Mouse (Mus musculus) kidney, postnatal 25 days (tissue): ENCODE measurements around the gene Prkaca.
A peak's percentile ranks its signal among the peaks of the same experiment; 100 is the strongest.
"Not testable (repeated sequence)": the region's sequence is repeated elsewhere in the genome, so short reads cannot be mapped to it uniquely, and the experiment has no call there.

ENCODE experiments used
- DNase-seq, 2 experiments: peaks; one replicate each; pipeline ENCODE4 v3.0.0; 2021; ENCODE audit warnings: mixed read lengths in 2 of 2

Gene Prkaca

DNA sequence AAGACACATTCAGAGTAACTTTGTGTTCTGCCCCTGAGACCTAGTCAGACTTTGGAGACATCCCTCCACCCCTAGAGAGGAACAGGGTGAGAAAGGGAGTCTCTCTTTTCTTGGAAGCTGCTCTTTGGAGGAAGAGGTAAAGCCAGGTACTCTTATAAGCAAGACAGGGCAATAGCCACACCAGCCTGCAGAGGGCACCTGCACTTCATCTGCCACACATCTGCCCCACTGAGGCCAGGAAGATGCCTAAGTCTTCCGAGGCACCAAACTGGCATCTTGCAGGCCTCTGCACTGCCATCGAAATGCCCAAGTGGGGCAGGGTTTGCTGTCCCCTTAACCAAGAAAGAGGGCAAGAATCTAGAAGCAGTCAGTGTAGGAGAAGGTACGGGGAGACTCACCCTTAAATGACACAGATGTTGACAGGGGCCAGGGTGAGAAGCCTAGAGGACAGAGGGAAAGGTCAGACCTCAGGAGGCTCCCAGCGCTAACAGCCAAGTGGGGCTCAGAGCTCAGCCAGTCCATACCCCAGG, 3.4 kb downstream of the Prkaca start:
- DNase-seq = peak; percentile 50 to 55

DNA sequence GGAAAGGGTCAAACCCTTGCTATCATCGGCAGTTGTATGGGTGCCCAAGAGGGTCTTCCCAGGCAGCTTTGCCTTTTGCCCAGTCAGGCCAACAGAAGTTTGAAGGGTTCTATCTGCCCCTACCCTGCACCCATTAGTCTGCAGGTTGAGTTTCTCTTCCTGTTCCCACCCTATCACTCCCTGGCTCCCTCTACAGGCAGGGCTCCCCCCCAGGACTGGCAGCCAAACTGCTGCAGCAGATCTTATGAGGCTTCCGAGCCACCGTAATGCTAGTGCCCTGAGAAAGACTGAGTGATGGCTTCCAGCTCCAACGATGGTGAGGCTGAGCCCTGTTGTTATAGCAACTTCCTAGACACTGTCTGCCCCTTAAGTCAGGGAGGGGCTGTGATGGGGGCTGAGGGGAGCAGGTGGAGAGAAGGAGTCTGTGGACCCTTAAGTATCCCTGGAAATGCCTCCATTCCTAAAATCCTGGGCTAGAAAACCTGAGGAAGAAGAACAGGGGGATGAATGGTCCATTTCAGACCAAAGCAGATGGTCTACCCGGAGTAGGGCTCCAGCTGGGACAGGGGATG, 4.1 kb downstream of the Prkaca start:
- peak in 1 of 2 experiments; percentile 33 for DNase-seq

DNA sequence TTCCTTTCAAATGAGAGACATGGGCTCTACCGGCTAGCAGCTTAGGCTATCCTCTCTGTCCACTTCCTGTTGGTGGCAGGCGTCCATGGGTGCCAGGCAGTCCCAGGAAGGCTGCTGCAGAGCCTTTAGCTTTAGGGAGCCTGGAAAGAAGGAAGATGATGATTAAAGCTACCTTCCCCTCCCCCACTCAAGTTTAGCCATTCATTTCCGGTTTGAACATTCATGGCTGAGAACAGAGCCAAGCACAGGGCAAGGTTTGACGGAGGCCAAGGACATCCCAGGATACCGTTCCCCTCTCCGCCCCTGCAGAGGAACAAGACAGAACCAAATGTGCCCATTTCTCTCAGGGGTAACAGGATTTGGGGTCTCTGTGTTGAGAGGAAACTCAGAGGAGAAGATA, 4.9 kb downstream of the Prkaca start:
- DNase-seq = peak; percentile 36 to 55

DNA sequence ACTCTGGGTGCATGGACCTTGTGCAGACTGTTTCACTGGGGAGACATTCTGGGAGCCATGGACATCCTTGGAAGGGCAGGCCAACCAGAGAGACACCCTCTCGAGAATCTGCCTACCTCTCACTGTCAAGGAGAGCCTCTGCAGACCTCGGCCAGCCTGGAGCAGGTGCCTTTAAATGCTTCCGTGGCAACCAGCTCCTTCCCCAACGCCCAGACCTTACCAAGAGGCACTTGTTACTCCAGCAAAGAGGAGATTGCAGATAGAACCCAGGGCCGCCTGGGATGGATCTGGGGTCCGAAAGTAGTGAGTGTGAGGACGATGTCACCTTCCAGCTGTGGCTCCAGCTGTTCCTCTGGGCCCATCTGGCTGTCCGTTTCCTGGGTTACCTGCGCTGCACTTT, 5.4 kb downstream of the Prkaca start:
- peak in 1 of 2 experiments; percentile 29 for DNase-seq

DNA sequence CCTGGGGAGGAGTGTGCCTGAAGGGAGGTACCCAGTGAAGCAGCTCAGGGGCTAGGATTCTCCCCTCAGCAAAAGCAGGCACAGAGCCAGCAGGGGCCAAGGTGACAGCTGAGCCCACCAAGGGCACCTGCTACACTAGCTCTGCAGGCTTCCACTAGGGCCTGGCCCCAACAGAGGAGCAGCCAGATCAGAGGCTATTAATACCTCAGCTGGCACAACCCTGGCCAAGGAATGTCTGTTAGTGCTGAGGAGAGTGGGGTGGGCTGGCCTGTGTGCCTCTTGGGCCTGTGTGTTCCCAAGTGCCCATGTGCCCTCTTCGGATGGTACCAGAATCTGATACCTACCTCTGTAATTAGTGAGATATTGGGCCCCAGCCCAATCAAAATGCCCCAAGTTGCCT, 7.5 kb downstream of the Prkaca start:
- peak in 1 of 2 experiments; percentile 36 for DNase-seq

DNA sequence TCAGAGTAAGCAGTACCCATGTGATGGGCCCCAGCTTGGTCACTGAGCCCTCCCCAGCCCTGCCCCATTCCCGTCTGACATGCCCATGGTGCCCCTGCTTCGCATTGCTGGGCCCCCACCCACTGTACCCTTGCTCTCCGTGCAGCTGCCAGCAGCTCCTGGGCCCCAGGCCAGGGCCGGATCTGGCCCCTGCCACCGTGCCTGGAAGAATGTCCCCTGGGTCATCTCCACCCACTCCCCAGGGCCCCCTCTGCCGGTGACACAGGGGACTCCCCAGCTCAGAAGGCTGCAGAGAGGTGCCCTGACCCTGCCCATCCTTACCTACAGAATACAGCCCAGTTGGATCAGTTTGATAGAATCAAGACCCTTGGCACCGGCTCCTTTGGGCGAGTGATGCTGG, 8.1 kb downstream of the Prkaca start:
- peak in 1 of 2 experiments; percentile 53 for DNase-seq

DNA sequence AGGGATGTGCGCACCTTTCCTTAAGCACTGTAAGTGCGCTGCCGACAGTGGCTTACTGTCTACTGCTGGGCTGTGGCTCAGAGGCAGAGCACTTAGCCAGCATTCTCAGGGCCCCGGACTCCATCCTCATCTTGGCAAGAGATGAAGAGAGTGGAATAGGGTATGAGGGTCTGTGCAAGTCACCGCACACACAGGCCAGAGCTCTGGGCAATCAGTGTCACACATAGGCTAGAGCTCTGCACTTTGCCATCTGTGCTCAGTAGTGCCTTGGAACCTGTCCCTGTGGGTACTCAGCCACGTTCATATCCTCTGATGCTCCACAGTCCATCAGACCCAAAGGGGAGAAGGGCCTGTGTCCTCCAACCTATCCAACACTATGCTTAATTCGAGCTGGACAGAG, 8.7 kb downstream of the Prkaca start:
- DNase-seq = no peak

DNA sequence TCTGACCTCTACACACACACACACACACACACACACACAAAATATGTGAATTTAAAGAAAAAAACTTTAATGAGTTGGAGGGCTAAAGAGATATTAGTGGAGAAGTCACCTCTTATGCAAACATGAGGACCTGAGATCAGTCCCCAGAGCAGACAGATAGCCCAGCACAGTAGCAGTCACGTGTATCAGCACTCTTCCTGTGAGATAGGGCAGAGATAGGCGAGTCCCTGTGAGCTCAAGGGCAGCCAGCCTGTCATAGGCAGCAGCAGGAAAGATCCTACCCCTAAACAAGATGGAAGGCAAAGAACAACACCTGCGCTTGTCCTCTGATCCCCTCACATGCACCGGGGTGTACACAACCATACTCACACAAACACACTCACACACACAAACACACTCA, 9.7 kb downstream of the Prkaca start:
- no peak for DNase-seq

DNA sequence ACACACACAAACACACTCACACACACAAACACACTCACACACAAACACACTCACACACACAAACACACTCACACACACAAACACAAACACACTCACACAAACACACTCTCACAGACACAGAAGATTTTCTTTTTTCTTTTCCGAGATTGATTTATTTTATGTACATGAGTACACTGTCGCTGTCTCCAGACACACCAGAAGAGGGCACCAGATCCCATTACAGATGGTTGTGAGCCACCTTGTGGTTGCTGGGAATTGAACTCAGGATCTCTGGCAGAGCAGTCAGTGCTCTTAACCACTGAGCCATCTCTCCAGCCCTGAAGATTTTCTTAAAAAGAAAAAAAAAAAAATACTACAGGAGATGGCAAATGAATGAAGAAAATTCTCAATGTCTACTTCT, 10.4 kb downstream of the Prkaca start:
- not testable (repeated sequence) for DNase-seq

DNA sequence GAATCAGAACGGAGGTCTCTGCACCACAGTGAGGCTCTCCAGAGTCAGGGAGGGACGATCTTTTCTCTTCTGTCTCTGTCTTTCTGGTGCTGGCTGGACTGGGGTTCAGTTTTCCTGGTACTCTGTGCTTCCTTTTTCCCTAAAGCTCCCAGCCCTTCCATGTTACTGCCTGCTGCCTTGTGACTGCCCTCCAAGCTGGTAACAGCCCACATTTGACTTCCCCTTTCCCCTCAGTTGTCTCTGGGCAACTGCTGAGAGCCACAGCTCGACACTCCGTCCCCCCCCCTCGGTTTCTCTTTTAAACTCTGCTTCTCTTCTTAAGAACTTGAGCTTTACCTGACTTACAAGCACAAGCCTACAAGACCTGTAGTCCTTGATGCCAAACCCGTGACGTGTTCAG, 16.4 kb downstream of the Prkaca start:
- DNase-seq = peak in 1 of 2 experiments; percentile 28

DNA sequence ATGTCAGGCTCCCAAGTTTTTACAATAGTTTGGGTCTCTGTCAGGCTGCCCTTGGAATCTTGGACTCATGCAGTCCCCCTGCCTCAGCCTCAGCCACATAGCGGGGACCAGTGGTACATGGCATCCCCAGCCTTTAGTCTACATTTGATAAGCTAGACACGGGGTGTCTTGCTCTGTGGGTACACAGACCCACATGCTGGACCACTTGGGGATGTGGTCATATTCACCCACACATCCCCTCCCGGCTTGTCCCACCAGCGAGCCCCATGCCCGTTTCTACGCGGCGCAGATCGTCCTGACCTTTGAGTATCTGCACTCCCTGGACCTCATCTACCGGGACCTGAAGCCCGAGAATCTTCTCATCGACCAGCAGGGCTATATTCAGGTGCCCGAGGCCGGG, 17.4 kb downstream of the Prkaca start:
- peak in 1 of 2 experiments; percentile 29 for DNase-seq

DNA sequence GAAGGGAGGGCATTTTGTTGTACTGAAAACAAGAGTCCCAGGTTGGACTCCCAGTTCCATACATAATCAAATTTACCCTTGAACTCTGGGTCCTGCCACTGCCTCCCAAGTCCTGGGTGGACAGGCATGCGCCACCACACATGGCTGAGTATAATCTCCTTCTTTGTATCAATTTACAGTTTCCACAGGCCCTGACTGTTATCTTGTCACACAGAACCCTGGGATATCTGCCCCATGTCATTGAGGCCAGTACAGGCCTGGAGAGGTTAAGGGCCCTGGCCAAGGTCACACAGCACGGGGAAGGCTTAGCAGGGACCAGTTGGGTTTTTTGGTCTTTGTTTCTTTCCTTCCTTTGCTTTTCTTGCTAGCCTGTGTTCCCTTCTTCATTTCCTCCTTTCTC, 19.7 kb downstream of the Prkaca start:
- DNase-seq = no peak

DNA sequence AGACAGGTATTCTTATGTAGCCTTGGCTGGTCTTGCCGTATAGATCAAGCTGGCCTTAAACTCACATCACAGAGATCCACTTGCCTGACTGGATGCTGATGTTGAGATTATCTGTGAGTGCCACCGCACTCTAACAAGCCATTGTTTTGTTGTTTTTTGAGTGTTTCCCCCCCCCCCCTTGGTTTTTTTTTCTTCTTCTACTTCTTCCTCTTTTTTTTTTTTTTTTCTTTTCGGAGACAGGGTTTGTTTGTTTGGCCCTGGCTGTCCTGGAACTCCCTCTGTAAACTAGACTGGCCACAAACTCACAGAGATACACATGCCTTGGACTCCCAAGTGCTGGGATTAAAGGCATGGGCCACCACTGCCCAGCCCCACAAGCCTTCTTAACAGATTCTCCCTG, 21.2 kb downstream of the Prkaca start:
- DNase-seq = no peak

DNA sequence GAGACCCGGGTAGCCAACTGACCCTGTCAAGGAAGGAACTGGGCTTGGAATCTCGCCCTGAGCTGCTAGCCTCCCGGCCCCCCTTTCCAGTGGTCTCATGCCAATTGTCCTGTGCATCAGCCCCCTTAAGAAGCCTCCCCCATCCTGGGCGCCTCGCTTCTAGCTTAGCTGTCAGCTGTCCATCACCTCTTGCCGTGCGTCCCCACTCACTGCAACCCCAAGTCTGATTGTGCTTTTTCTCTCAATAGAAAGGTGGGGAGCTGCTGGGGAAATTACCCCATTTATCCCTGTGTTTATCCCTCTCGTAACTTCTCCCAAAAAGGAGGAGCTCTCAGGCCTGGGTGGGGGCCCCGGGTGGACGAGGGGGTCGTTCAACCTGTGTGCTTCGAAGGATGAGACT, 23.2 kb downstream of the Prkaca start:
- DNase-seq = peak in 1 of 2 experiments; percentile 53

DNA sequence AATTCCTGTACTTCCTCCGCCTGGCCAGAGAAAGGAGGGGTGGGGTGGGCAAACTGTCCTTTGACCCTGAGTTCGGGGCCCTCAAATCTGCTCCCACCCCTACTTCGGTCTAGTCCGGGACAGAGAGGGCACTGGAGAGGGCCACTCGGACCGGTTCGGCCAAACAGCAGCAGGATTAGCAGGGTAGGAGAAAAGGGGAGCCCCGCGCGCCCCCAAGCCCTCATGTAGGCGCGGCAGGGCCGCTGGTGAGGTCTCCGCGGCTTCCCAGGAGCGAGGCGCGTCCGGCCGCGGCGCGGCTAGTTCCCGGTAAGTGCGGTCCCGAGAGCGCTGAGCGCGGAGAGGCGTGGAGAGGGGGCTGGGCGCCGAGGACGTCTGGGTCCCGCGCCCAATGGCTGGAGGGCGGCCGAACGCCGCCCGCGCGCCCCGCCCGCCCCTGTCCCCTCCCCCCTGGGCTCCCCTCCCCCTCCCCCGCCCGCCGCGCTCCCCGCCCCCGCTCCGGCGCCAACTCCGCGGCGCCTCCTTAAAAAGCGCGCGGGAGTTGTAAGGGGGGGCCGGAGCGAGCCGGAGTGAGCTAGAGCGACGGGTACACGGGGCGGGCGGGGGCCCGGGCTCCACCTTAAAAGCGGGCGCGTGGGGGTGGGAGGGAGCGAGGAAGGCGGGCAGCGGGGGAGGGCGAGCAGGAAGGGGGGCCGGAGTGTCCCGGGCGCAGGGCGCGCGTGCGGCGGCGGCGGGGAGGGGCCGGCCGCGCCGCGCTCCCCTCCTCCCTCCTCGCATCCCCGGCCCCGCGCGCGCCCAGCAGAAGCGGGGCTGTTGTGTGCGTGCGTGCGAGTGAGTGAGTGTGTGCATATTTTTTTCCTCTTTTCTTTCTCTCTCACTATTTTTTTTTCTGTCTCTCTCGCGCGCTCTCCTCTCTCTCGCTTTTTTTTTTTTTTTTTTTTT, 24.0 kb downstream of the Prkaca start:
- peak; percentile 95 to 98 for DNase-seq

DNA sequence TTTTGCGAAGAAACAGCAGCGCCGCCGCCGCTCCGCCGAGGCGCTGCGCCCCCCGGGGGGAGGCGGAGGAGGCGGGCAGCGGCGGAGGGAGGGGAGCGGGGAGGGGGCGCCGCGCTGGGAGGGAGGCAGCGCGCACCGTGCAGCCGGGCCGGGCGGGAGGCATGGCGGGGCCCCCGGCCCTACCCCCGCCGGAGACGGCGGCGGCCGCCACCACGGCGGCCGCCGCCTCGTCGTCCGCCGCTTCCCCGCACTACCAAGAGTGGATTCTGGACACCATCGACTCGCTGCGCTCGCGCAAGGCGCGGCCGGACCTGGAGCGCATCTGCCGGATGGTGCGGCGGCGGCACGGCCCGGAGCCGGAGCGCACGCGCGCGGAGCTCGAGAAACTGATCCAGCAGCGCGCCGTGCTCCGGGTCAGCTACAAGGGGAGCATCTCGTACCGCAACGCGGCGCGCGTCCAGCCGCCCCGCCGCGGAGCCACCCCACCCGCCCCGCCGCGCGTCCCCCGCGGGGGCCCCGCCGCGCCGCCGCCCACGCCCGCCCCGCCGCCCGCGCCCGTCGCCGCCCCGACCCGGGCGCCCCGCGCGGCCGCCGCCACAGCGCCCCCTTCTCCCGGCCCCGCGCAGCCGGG, 24.8 kb downstream of the Prkaca start, which contains the start of gene Samd1:
Samd1 (plus strand) TSS at position 162 of the 631 bp plus-strand sequence.
- peak; percentile 57 to 76 for DNase-seq

DNA sequence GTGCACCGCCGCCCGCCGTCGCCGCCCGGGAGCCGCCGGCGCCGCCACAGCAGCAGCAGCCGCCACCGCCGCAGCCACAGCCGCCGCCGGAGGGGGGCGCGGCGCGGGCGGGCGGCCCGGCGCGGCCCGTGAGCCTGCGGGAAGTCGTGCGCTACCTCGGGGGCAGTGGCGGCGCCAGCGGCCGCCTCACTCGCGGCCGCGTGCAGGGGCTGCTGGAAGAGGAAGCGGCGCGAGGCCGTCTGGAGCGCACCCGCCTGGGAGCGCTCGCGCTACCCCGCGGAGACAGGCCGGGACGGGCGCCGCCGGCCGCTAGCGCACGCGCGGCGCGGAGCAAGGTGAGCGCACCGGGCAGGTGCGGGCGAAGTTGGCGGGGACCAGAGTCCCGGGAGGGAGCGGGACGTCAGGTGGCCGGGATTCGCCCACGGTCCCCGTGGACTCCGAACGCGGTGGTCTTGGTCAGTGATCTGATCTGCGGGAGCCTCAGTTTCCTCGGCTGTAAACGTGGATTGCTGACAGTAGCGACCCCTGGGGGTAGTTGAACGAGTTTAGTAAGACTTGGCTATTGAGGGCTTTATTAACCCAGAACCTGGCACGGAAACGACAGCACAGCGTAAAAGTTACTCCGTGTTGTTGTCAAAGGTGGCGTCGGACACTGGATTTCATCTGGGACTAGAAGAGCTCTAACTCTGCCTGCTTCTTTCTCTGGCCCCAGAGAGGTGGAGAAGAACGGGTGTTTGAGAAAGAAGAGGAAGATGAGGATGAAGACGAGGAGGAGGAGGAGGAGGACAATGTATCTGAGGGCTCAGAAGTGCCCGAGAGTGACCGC, 25.7 kb downstream of the Prkaca start:
- peak; percentile 76 to 77 for DNase-seq

DNA sequence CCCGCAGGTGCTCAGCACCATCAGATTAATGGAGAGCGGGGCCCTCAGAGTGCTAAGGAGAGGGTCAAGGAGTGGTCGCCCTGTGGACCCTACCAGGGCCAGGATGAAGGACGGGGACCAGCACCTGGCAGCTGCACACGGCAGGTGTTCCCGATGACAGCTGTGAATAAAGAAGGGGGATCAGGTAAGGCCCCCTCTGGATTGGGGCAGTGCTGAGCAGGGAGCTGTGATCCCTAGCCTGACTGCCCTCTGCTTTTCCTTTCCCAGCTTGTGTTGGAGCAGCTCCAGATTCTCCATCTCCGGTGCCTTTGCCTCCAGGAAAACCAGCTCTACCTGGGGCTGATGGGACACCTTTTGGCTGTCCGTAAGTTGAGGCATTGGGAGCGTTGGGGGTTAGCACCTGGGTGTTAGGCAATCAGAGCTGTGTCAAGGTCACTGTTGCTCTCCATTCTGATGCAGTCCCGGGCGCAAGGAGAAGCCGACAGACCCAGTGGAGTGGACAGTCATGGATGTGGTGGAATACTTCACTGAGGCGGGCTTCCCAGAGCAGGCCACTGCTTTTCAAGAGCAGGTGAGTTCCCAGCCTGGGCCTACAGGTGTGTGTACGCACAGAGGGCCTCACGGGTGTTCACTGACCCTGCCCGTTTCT, 26.4 kb downstream of the Prkaca start:
- peak in 1 of 2 experiments; percentile 59 for DNase-seq

DNA sequence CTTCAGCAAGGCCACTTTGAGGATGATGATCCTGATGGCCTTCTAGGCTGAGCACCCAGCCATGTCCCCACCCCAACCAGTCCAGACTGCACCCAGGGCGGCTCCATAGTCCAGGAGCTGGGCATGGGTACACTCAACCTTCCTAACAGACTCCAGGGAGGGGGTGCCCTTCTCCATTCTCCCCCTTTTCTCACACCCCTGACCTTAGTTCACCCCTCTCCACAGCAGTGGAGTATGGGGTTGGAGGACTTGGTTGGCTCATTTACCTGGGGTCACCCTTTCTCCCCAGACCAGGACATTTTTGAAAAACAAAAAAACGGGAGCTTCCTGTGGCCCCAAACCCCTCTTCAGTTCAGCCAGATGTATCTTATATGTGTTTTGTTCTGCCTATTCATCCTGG, 27.0 kb downstream of the Prkaca start:
- DNase-seq = no peak

DNA sequence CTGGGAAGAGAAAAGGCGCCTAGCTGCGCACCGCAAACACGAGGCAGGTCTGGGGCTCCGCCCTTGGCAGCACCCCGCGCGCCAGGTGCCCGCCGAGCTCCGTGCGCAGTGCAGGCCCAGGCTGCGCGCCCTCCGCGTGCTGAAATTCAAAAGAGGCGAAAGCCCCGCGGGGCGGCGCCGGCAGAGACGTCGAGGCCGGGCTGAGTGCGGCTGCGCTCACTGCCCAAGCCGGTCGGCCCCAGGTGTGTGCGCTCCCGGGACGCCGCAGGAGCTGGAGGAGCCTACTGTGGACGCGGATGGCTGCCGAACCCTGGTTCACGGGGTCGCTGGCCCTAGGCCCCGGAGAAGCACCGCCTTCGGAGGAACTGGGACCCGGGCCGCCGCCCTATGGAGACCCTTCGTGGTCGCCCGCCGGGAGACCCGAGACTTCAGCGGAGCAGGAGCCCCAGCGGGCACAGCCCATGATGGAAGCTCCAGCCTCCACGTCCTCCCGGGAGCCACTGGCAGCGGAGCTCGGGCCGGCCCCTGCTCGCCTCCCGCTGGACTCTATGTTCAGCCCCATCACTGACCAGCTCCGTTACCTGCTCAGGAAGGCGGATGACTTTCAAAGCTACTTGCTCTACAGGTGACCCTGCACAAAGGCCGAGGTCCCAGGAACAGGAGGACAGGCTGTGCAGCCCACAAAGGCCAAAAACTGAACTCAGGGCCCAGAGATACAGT, 28.6 kb downstream of the Prkaca start, which contains the start of gene 1700067K01Rik:
1700067K01Rik (plus strand) TSS at position 222 of the 720 bp plus-strand sequence.
- DNase-seq = peak in 1 of 2 experiments; percentile 50
